Mouse (Mus musculus) layer of hippocampus, postnatal 10 days (tissue): ENCODE results near the gene Ikzf2. TPM values are rescaled to one million over a fixed set of nuclear protein-coding genes. Genes with fewer than 3 reads are reported as not detected.

ENCODE experiments used
- DNase-seq, 2 experiments: peaks; one replicate each; pipeline ENCODE4 v3.0.0; 2021; ENCODE audit warnings: low spot score in 2 of 2
- total RNA-seq, 2 experiments: library from RNA; stranded (reverse); gene quantifications; 2 replicates each; pipeline ENCODE4 v1.2.3; 2021

The Ikzf2 gene
- total RNA-seq, 2 experiments from 2014 or later, result 6.4 to 6.6 TPM

- no peak for DNase-seq
Measured at GRCm38 (mm10) chr1:69667456-69667855, 19.6 kb downstream of the Ikzf2 start.

GRCm38 (mm10) chr1:69659779-69660178 is 27.3 kb downstream of the Ikzf2 start:
- DNase-seq, result no peak

GRCm38 (mm10) chr1:69658051-69658450 is 29.0 kb downstream of the Ikzf2 start:
- no peak for DNase-seq

- no peak for DNase-seq
Measured at GRCm38 (mm10) chr1:69657455-69657854, 29.6 kb downstream of the Ikzf2 start.

- no peak for DNase-seq
Measured at GRCm38 (mm10) chr1:69656929-69657328, 30.1 kb downstream of the Ikzf2 start.

- DNase-seq, result no peak
Measured at GRCm38 (mm10) chr1:69656047-69656782, 30.8 kb downstream of the Ikzf2 start.

- DNase-seq, result no peak
Measured at GRCm38 (mm10) chr1:69655368-69655767, 31.7 kb downstream of the Ikzf2 start.

- no peak for DNase-seq
Measured at GRCm38 (mm10) chr1:69654955-69655354, 32.1 kb downstream of the Ikzf2 start.

- DNase-seq, result no peak
Measured at GRCm38 (mm10) chr1:69653419-69653818, 33.6 kb downstream of the Ikzf2 start.

GRCm38 (mm10) chr1:69643138-69643537 is 43.9 kb downstream of the Ikzf2 start:
- no peak for DNase-seq

- no peak for DNase-seq
Measured at GRCm38 (mm10) chr1:69641986-69642385, 45.1 kb downstream of the Ikzf2 start.

GRCm38 (mm10) chr1:69638321-69638720 is 48.7 kb downstream of the Ikzf2 start:
- DNase-seq, result no peak

- DNase-seq, result no peak
Measured at GRCm38 (mm10) chr1:69637907-69638306, 49.1 kb downstream of the Ikzf2 start.

GRCm38 (mm10) chr1:69634259-69634658 is 52.8 kb downstream of the Ikzf2 start:
- no peak for DNase-seq

GRCm38 (mm10) chr1:69630508-69630907 is 56.5 kb downstream of the Ikzf2 start:
- no peak for DNase-seq

- DNase-seq, result no peak
Measured at GRCm38 (mm10) chr1:69629513-69629912, 57.5 kb downstream of the Ikzf2 start.

GRCm38 (mm10) chr1:69612076-69612475 is 75.0 kb downstream of the Ikzf2 start:
- no peak for DNase-seq

- DNase-seq, result no peak
Measured at GRCm38 (mm10) chr1:69611204-69611725, 75.8 kb downstream of the Ikzf2 start.

- DNase-seq, result no peak
Measured at GRCm38 (mm10) chr1:69610791-69611190, 76.3 kb downstream of the Ikzf2 start.

- DNase-seq, result no peak
Measured at GRCm38 (mm10) chr1:69608846-69609245, 78.2 kb downstream of the Ikzf2 start.

GRCm38 (mm10) chr1:69606844-69607243 is 80.2 kb downstream of the Ikzf2 start:
- no peak for DNase-seq

GRCm38 (mm10) chr1:69604213-69604612 is 82.8 kb downstream of the Ikzf2 start:
- DNase-seq, result no peak

- DNase-seq, result no peak
Measured at GRCm38 (mm10) chr1:69600954-69601353, 86.1 kb downstream of the Ikzf2 start.
